Mouse (Mus musculus): ENCODE data around the gene Rnf180. TPM values are rescaled to one million over a fixed set of nuclear protein-coding genes. Genes with fewer than 3 reads are reported as not detected.

Rnf180 gene
- polyA plus RNA-seq, 1 experiment: 1.1 TPM

DNA sequence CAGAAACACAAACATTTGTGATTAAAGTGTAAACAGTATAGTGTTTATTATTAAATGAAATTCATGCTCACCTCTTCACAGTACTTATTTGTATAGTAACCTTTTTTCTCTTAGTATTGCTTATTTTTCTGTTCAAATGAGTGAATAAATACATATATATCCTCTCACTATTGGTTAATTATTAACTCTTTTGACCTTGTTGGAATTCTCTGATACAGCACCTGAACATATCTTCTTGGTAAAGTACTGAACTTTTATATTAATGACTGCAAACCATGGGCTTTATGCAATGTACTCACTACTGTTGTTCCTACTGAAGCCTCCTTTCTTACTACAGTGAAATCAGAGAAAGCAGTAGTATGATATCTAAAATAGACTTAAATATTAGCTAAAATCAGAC, 173.0 kb downstream of the Rnf180 start:
- H3K36me3 ChIP-seq (ENCODE audit: control insufficient read depth, insufficient read depth, low read length): no peaks in the 10 kb centered on the region
- DNase-seq (ENCODE audit: low read depth in 1 of 2, low spot score in 2 of 2): no peak
- no peak overlapping the region for H3K27ac ChIP-seq (ENCODE audit: insufficient read depth, low read length)
- no peak overlapping the region for H3K4me3 ChIP-seq (ENCODE audit: extremely low read depth, insufficient read depth, insufficient read length)
- no peak for TF ChIP-seq CTCF (IDR thresholded peaks at IDR 0.05; ENCODE audit: extremely low read depth, insufficient read depth, insufficient read length, insufficient replicate concordance)
- H3K27me3 ChIP-seq (ENCODE audit: control insufficient read depth, insufficient read depth, low read length): no peaks in the 10 kb centered on the region
- H3K4me1 ChIP-seq (ENCODE audit: control insufficient read depth, insufficient read depth, insufficient read length): no peaks in the 10 kb centered on the region

DNA sequence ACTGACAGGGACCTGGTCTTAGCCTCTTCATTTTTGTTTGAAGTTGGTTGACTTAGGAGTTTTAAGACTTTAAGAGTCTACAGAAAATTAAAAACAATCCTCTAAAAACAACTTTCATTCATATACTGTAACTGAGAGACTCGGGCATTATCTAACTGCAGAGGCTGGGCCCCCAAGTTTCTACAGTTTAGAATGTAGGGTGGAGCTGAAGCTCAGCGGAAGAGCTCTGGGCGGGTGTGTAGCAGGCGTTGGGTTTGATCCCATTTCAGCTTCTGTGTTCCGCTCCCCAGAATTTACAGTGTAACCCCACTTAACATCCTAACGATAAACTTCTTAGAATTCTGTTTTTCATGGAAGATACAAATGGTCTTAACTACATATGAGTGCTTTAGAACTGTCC, 183.0 kb downstream of the Rnf180 start:
- 91% methylated on average over 6 of the region's 6 CpGs for WGBS
- DNase-seq (ENCODE audit: low read depth in 1 of 2, low spot score in 2 of 2): no peak
- Histone ChIP-seq H3K27ac (ENCODE audit: insufficient read depth, low read length) (no peak overlapping the region), H3K27me3 (ENCODE audit: control insufficient read depth, insufficient read depth, low read length) (no peaks in the 10 kb centered on the region), H3K4me1 (ENCODE audit: control insufficient read depth, insufficient read depth, insufficient read length) (no peaks in the 10 kb centered on the region), H3K36me3 (ENCODE audit: control insufficient read depth, insufficient read depth, low read length) (no peaks in the 10 kb centered on the region), H3K4me3 (ENCODE audit: extremely low read depth, insufficient read depth, insufficient read length) (no peak overlapping the region; the same call in 1 of the 2 replicates)
- TF ChIP-seq POLR2A (IDR thresholded peaks at IDR 0.05; ENCODE audit: low read depth, low read length) (no peak), CTCF (IDR thresholded peaks at IDR 0.05; ENCODE audit: extremely low read depth, insufficient read depth, insufficient read length, insufficient replicate concordance) (no peak)

DNA sequence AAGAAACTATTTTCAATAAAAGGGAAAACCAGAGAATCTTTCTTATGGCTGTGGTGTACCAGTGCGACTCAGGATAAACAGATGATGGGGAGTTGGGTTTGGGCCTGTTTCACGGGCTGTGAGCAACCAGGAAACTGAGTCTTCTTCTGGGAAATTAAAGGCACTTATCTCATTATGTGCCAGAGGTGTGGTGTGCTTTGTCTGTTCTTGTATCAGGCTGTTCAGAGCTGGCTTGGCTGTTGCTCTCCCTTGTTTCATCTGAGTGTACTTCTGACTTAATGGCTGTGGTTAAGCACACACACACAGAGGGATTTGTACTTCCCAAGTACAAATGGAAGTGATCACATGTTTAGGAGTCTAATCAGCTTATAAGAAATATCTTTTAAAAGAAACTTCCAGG, 190.2 kb downstream of the Rnf180 start:
- Histone ChIP-seq H3K4me3 (ENCODE audit: extremely low read depth, insufficient read depth, insufficient read length) (no peak overlapping the region), H3K27me3 (ENCODE audit: control insufficient read depth, insufficient read depth, low read length) (no peaks in the 10 kb centered on the region), H3K36me3 (ENCODE audit: control insufficient read depth, insufficient read depth, low read length) (no peaks in the 10 kb centered on the region), H3K4me1 (ENCODE audit: control insufficient read depth, insufficient read depth, insufficient read length) (no peaks in the 10 kb centered on the region), H3K27ac (ENCODE audit: insufficient read depth, low read length) (no peak overlapping the region)
- TF ChIP-seq POLR2A (IDR thresholded peaks at IDR 0.05; ENCODE audit: low read depth, low read length): no peak
- no peak for TF ChIP-seq CTCF (IDR thresholded peaks at IDR 0.05; ENCODE audit: extremely low read depth, insufficient read depth, insufficient read length, insufficient replicate concordance)
- 82% methylated on average over 2 of the region's 2 CpGs for WGBS
- no peak for DNase-seq (ENCODE audit: low read depth in 1 of 2, low spot score in 2 of 2)

DNA sequence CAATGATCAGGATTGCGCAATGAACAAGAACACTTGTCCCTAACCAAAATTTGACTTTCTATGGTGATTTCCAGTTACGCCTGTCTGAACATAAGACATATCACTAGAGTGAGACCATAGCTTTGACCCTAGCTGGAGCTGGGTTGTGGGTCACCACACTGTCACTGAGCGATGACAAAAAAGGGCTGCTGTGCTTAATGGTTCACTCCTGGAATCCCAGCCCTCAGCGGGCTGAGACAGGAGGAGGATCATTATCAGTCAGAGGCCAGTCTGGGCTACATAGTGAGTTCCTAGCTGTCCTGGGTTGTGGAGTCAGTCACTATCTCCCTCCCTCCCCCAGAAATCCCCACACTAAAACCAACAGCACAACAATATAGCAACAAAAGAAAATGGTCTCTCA, 193.9 kb downstream of the Rnf180 start:
- no peaks in the 10 kb centered on the region for H3K4me1 ChIP-seq (ENCODE audit: control insufficient read depth, insufficient read depth, insufficient read length)
- H3K27ac ChIP-seq (ENCODE audit: insufficient read depth, low read length): no peak overlapping the region
- no peak overlapping the region for H3K4me3 ChIP-seq (ENCODE audit: extremely low read depth, insufficient read depth, insufficient read length)
- H3K27me3 ChIP-seq (ENCODE audit: control insufficient read depth, insufficient read depth, low read length): no peaks in the 10 kb centered on the region
- no peak for DNase-seq (ENCODE audit: low read depth in 1 of 2, low spot score in 2 of 2)
- TF ChIP-seq POLR2A (IDR thresholded peaks at IDR 0.05; ENCODE audit: low read depth, low read length): no peak
- TF ChIP-seq CTCF (IDR thresholded peaks at IDR 0.05; ENCODE audit: extremely low read depth, insufficient read depth, insufficient read length, insufficient replicate concordance): no peak
- no peaks in the 10 kb centered on the region for H3K36me3 ChIP-seq (ENCODE audit: control insufficient read depth, insufficient read depth, low read length)
- WGBS: 96% methylated on average over 4 of the region's 4 CpGs

DNA sequence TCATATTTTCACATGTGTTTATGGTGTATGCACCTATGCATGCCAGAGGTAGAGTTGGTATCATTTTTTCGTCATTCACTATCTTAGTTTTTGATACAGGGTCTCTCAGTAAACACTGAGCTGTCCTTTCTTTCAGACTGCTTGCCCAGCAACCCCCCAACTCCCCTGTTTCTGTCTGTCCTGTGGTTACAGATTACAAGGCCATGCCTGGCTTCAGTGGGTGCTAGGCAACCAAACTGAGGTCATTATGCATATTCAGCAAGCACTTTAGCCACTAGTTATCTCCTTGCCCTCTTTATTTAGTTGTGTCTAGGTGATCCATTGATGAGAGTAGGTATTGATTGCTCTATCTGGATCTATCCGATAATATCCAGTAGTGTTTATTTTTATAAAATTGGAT, 198.3 kb downstream of the Rnf180 start:
- no peak for DNase-seq (ENCODE audit: low read depth in 1 of 2, low spot score in 2 of 2)
- Histone ChIP-seq H3K36me3 (ENCODE audit: control insufficient read depth, insufficient read depth, low read length) (no peaks in the 10 kb centered on the region), H3K4me1 (ENCODE audit: control insufficient read depth, insufficient read depth, insufficient read length) (no peaks in the 10 kb centered on the region), H3K27ac (ENCODE audit: insufficient read depth, low read length) (no peak overlapping the region), H3K27me3 (ENCODE audit: control insufficient read depth, insufficient read depth, low read length) (no peaks in the 10 kb centered on the region), H3K4me3 (ENCODE audit: extremely low read depth, insufficient read depth, insufficient read length) (no peak overlapping the region)
- TF ChIP-seq POLR2A (IDR thresholded peaks at IDR 0.05; ENCODE audit: low read depth, low read length): no peak
- TF ChIP-seq CTCF (IDR thresholded peaks at IDR 0.05; ENCODE audit: extremely low read depth, insufficient read depth, insufficient read length, insufficient replicate concordance): no peak
- WGBS: 89% methylated on average over 2 of the region's 2 CpGs

DNA sequence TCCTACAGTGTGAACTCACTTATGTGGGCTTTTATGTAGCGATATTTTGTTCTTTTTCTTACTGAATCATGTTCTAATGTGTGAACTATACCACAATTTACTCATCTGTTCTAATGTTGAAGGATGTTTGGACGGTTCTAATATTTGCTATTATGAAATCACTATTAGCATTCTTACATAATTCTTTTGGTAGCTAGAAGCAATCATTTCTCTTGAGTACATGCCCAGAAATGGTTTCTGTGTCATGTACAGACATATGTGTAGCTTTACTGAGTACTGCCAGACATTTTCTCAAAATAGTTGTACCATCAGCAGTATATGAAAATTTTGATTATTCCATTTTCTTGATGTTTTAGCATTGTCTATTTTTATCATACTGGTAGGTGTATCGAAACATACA, 205.3 kb downstream of the Rnf180 start:
- no peak for DNase-seq (ENCODE audit: low read depth in 1 of 2, low spot score in 2 of 2)
- 92% methylated on average over 3 of the region's 3 CpGs for WGBS
- TF ChIP-seq POLR2A (IDR thresholded peaks at IDR 0.05; ENCODE audit: low read depth, low read length) (no peak), CTCF (IDR thresholded peaks at IDR 0.05; ENCODE audit: extremely low read depth, insufficient read depth, insufficient read length, insufficient replicate concordance) (no peak)

DNA sequence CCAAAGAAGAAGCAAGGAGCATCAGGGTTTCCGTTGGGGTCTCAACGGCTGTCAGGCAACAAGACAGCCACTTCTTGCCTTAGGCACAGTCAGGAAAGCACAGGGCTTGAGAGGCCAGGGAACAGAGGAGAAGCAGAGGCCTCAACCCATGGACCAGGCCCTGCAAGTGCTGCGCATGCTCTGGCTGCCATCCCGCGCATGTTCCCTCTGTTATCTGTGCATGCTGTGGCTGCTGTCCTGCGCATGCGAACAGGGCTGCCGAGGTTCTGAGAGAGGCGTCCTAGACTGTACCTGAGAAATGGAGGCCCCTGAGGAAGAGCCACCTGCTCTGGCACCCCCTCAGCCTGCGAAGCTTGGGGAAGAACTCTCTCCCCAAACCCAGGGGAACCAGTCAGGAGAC, 212.8 kb downstream of the Rnf180 start, which contains the start of gene 4933425L06Rik:
4933425L06Rik (plus strand) TSS at position 261 of the 400 bp plus-strand sequence.
- DNase-seq (ENCODE audit: low read depth in 1 of 2, low spot score in 2 of 2): no peak
- no peak within 1 kb of the TSS for H3K27ac ChIP-seq (ENCODE audit: insufficient read depth, low read length)
- 95% methylated on average over 10 of the region's 10 CpGs for WGBS
- TF ChIP-seq POLR2A (IDR thresholded peaks at IDR 0.05; ENCODE audit: low read depth, low read length) (no peak), CTCF (IDR thresholded peaks at IDR 0.05; ENCODE audit: extremely low read depth, insufficient read depth, insufficient read length, insufficient replicate concordance) (no peak)
- H3K27me3 ChIP-seq (ENCODE audit: control insufficient read depth, insufficient read depth, low read length): no peaks in the 10 kb centered on the region
- H3K4me1 ChIP-seq (ENCODE audit: control insufficient read depth, insufficient read depth, insufficient read length): no peaks in the 10 kb centered on the region
- H3K36me3 ChIP-seq (ENCODE audit: control insufficient read depth, insufficient read depth, low read length): no peaks in the 10 kb centered on the region
- H3K4me3 ChIP-seq (ENCODE audit: extremely low read depth, insufficient read depth, insufficient read length): no peak within 1 kb of the TSS

More for the DNA sequence above, 205.3 kb downstream of the Rnf180 start:
- no peaks in the 10 kb centered on the region for H3K27me3 ChIP-seq (ENCODE audit: control insufficient read depth, insufficient read depth, low read length)
- H3K36me3 ChIP-seq (ENCODE audit: control insufficient read depth, insufficient read depth, low read length): no peaks in the 10 kb centered on the region
- H3K4me1 ChIP-seq (ENCODE audit: control insufficient read depth, insufficient read depth, insufficient read length): no peaks in the 10 kb centered on the region
- H3K27ac ChIP-seq (ENCODE audit: insufficient read depth, low read length): no peak overlapping the region
- H3K4me3 ChIP-seq (ENCODE audit: extremely low read depth, insufficient read depth, insufficient read length): no peak overlapping the region

Other genes with a start within 250 kb of the Rnf180 start
- 0.22 and 0.34 TPM in 2 replicates for gene Rgs7bp, start 239.9 kb downstream of the Rnf180 start, polyA plus RNA-seq (2012; rRNA removed)
- gene 4933425L06Rik, start 212.7 kb downstream of the Rnf180 start, polyA plus RNA-seq (2012; rRNA removed): not detected in 2 replicates
- gene Htr1a, start 148.8 kb upstream of the Rnf180 start, polyA plus RNA-seq (2012; rRNA removed): not detected in 2 replicates

Measured in spleen, adult 2 months (tissue).